Mouse (Mus musculus) kidney, adult 2 months (tissue): ENCODE measurements at regions not wholly inside any gene's neighbourhood (a gene's known extent, or its start where the extent isn't known, plus 50 kb on each side); places are given as distances from the start of the nearest gene placed in this dataset.

Experiments
- CTCF ChIP-seq: fragments of 200-500 bp; conservative IDR thresholded peaks from 2 replicates; pipeline ENCODE4 v1.5.1; 2011; ENCODE audit warnings: low read depth, mild to moderate bottlenecking, control low read depth, low read length, moderate library complexity, mixed read lengths; ENCODE audit not compliant: insufficient read depth, insufficient read length
- POLR2A ChIP-seq: fragments of 200-500 bp; IDR thresholded peaks from one replicate; pipeline ENCODE4 v1.6.1; 2011; ENCODE audit warnings: low read depth, low read length, control low read depth

- no peak for TF ChIP-seq POLR2A
- no peak for TF ChIP-seq CTCF
Observed at GRCm38 (mm10) chr19:56225518-56225917, 61.4 kb upstream of the Habp2 start.
